Mouse (Mus musculus) hindbrain, postnatal 0 days (tissue): Measurements from ENCODE around the gene Alx3. TPM values are rescaled to one million over a fixed set of nuclear protein-coding genes. Genes with fewer than 3 reads are reported as not detected.

Source experiments
- ATAC-seq: fragments of 200-750 bp; cut with Nextera tagmentation; 2 replicates; pipeline ENCODE4 v1.8.0; 2017; ENCODE audit warnings: mild to moderate bottlenecking, moderate TSS enrichment, moderate library complexity
- DNase-seq: peaks from one replicate; pipeline ENCODE4 v3.0.0-alpha.2; 2015; ENCODE audit warnings: low spot score
- H3K27ac ChIP-seq: fragments of 300-500 bp; sonication (generic); 2 replicates; pipeline ENCODE4 v1.5.1; 2014; ENCODE audit warnings: mild to moderate bottlenecking
- H3K27me3 ChIP-seq: fragments of 300-500 bp; sonication (generic); 2 replicates; pipeline ENCODE4 v1.6.1; 2014; ENCODE audit warnings: low read length, mixed read lengths; ENCODE audit not compliant: insufficient read depth
- H3K36me3 ChIP-seq: fragments of 300-500 bp; sonication (generic); 2 replicates; pipeline ENCODE4 v1.6.1; 2014; ENCODE audit warnings: low read length, mixed read lengths; ENCODE audit not compliant: insufficient read depth
- H3K4me1 ChIP-seq: fragments of 300-500 bp; sonication (generic); 2 replicates; pipeline ENCODE4 v1.6.1; 2014; ENCODE audit warnings: antibody characterized with exemption, low read length, mixed read lengths; ENCODE audit not compliant: insufficient read depth
- H3K4me2 ChIP-seq: fragments of 300-500 bp; sonication (generic); 2 replicates; pipeline ENCODE4 v1.6.1; 2014; ENCODE audit warnings: low read depth, mild to moderate bottlenecking, low read length, moderate library complexity, mixed read lengths
- H3K4me3 ChIP-seq: fragments of 300-500 bp; sonication (generic); 2 replicates; pipeline ENCODE4 v1.5.1; 2014; ENCODE audit warnings: low read length
- H3K9ac ChIP-seq: fragments of 300-500 bp; sonication (generic); replicated peaks from 2 replicates; pipeline ENCODE4 v1.6.1; 2014; ENCODE audit warnings: mild to moderate bottlenecking, low read length, moderate library complexity, mixed read lengths
- H3K9me3 ChIP-seq: fragments of 300-500 bp; sonication (generic); 2 replicates; pipeline ENCODE4 v1.6.1; 2016; ENCODE audit warnings: low read length, mixed read lengths
- CTCF ChIP-seq: IDR thresholded peaks from 2 replicates; pipeline ENCODE4 v1.5.1; 2016; ENCODE audit warnings: antibody characterized with exemption, control low read depth, low read depth
- whole genome bisulfite sequencing: fragments of 180-500 bp; shearing (Covaris S2); extraction: QIAGEN DNeasy Blood & Tissue Kit; methylation state at CpG from one replicate; pipeline ENCODE4 v1.1.7; 2014; 5-methylcytosine and 5-hydroxymethylcytosine counted together
- polyA plus RNA-seq: library from polyadenylated mRNA; unstranded; fragments of >200 nt; fragmentation: Nextera tagmentation; extraction: Ambion mirVana; gene quantifications from 2 replicates; pipeline ENCODE4 v1.2.1, GENCODE M21; 2015
- total RNA-seq: library from RNA; depleted of rRNA; stranded (reverse); fragments of >200 nt; gene quantifications from 2 replicates; pipeline ENCODE4 v1.2.3, GENCODE M21; 2014

Gene Alx3
- total and polyA plus RNA-seq, 2 experiments from 2014 or later: 0.16 to 0.45 TPM

- Histone ChIP-seq H3K27ac (no peak overlapping the region), H3K9ac (no peak overlapping the region), H3K27me3 (0 out of 2 replicates have a peak, but pooled peaks cover 6% of the 10 kb centered on the region), H3K9me3 (no peaks in the 10 kb centered on the region), H3K36me3 (no peaks in the 10 kb centered on the region), H3K4me2 (no peak overlapping the region), H3K4me1 (no peaks in the 10 kb centered on the region), H3K4me3 (no peak overlapping the region)
- TF ChIP-seq CTCF: no peak
- DNase-seq: no peak
- no peak for ATAC-seq
- 46% methylated on average over 3 of the region's 3 CpGs for WGBS
Observed at GRCm38 (mm10) chr3:107558740-107559139, 36.1 kb upstream of the Alx3 start.

GRCm38 (mm10) chr3:107559183-107559582 is 35.6 kb upstream of the Alx3 start:
- H3K4me1 ChIP-seq: no peaks in the 10 kb centered on the region
- 0 out of 2 replicates have a peak, but pooled peaks cover 6% of the 10 kb centered on the region for H3K27me3 ChIP-seq
- ATAC-seq (peak; percentile 79), DNase-seq (peak; percentile 82)
- no peak overlapping the region for H3K4me2 ChIP-seq
- H3K9ac ChIP-seq: no peak overlapping the region
- H3K36me3 ChIP-seq: no peaks in the 10 kb centered on the region
- H3K4me3 ChIP-seq: no peak overlapping the region
- 16% methylated on average over 3 of the region's 3 CpGs for WGBS
- H3K27ac ChIP-seq: no peak overlapping the region
- TF ChIP-seq CTCF: peak; percentile 97
- H3K9me3 ChIP-seq: no peaks in the 10 kb centered on the region

- Histone ChIP-seq H3K9me3 (no peaks in the 10 kb centered on the region), H3K36me3 (no peaks in the 10 kb centered on the region), H3K4me2 (no peak overlapping the region), H3K9ac (no peak overlapping the region), H3K27me3 (0 out of 2 replicates have a peak, but pooled peaks cover 6% of the 10 kb centered on the region), H3K4me3 (no peak overlapping the region), H3K4me1 (no peaks in the 10 kb centered on the region), H3K27ac (no peak overlapping the region)
- DNase-seq: no peak
- 86% methylated on average over 2 of the region's 2 CpGs for WGBS
- ATAC-seq: no peak
- no peak for TF ChIP-seq CTCF
Observed at GRCm38 (mm10) chr3:107562104-107562503, 32.7 kb upstream of the Alx3 start.

- Histone ChIP-seq H3K4me3 (no peak overlapping the region), H3K9me3 (no peaks in the 10 kb centered on the region), H3K36me3 (no peaks in the 10 kb centered on the region), H3K4me1 (no peaks in the 10 kb centered on the region), H3K9ac (no peak overlapping the region), H3K27me3 (0 out of 2 replicates have a peak, but pooled peaks cover 5% of the 10 kb centered on the region), H3K4me2 (no peak overlapping the region), H3K27ac (no peak overlapping the region)
- WGBS: 80% methylated on average over 4 of the region's 4 CpGs
- no peak for DNase-seq
- ATAC-seq: no peak
- no peak for TF ChIP-seq CTCF
Observed at GRCm38 (mm10) chr3:107562591-107562990, 32.2 kb upstream of the Alx3 start.

- Histone ChIP-seq H3K27me3 (no peaks in the 10 kb centered on the region), H3K4me1 (no peaks in the 10 kb centered on the region), H3K27ac (no peak overlapping the region), H3K36me3 (no peaks in the 10 kb centered on the region), H3K9ac (no peak overlapping the region), H3K4me3 (no peak overlapping the region), H3K4me2 (no peak overlapping the region), H3K9me3 (no peaks in the 10 kb centered on the region)
- DNase-seq (no peak), ATAC-seq (no peak)
- no peak for TF ChIP-seq CTCF
- WGBS: 42% methylated on average over 4 of the region's 4 CpGs
Observed at GRCm38 (mm10) chr3:107563880-107564279, 31.0 kb upstream of the Alx3 start.

- no peak overlapping the region for H3K4me2 ChIP-seq
- H3K9me3 ChIP-seq: no peaks in the 10 kb centered on the region
- no peaks in the 10 kb centered on the region for H3K4me1 ChIP-seq
- WGBS: 36% methylated on average over 3 of the region's 3 CpGs
- H3K27ac ChIP-seq: no peak overlapping the region
- H3K36me3 ChIP-seq: no peaks in the 10 kb centered on the region
- no peak overlapping the region for H3K9ac ChIP-seq
- TF ChIP-seq CTCF: no peak
- ATAC-seq: no peak
- no peak overlapping the region for H3K4me3 ChIP-seq
- no peaks in the 10 kb centered on the region for H3K27me3 ChIP-seq
- no peak for DNase-seq
Observed at GRCm38 (mm10) chr3:107565331-107565730, 29.5 kb upstream of the Alx3 start.

GRCm38 (mm10) chr3:107567766-107568165 is 27.1 kb upstream of the Alx3 start:
- DNase-seq (no peak), ATAC-seq (no peak)
- H3K9me3 ChIP-seq: no peaks in the 10 kb centered on the region
- no peak overlapping the region for H3K4me3 ChIP-seq
- WGBS: 62% methylated on average over 7 of the region's 7 CpGs
- no peak overlapping the region for H3K4me2 ChIP-seq
- H3K36me3 ChIP-seq: no peaks in the 10 kb centered on the region
- TF ChIP-seq CTCF: no peak
- H3K4me1 ChIP-seq: no peaks in the 10 kb centered on the region
- H3K27me3 ChIP-seq: no peaks in the 10 kb centered on the region
- H3K9ac ChIP-seq: no peak overlapping the region
- no peak overlapping the region for H3K27ac ChIP-seq
